Mouse (Mus musculus) heart, embryonic 12.5 days (tissue): ENCODE measurements around the gene Fstl4. TPM values are rescaled to one million over a fixed set of nuclear protein-coding genes. Genes with fewer than 3 reads are reported as not detected.

ENCODE experiments used
- ATAC-seq: fragments of 200-750 bp; cut with Nextera tagmentation; 2 replicates; pipeline ENCODE4 v1.8.0; 2017; ENCODE audit warnings: moderate TSS enrichment, moderate library complexity; ENCODE audit not compliant: insufficient number of reproducible peaks, low FRiP score
- H3K27ac ChIP-seq: fragments of 300-500 bp; sonication (generic); 2 replicates; pipeline ENCODE4 v1.5.1; 2016; ENCODE audit warnings: mild to moderate bottlenecking, moderate library complexity; ENCODE audit not compliant: poor library complexity, severe bottlenecking
- H3K27me3 ChIP-seq: fragments of 300-500 bp; sonication (generic); replicated peaks from 2 replicates; pipeline ENCODE4 v1.6.1; 2016; ENCODE audit warnings: mild to moderate bottlenecking, moderate library complexity
- H3K36me3 ChIP-seq: fragments of 300-500 bp; sonication (generic); 2 replicates; pipeline ENCODE4 v1.6.1; 2016; ENCODE audit warnings: mild to moderate bottlenecking, moderate library complexity
- H3K4me1 ChIP-seq: fragments of 300-500 bp; sonication (generic); replicated peaks from 2 replicates; pipeline ENCODE4 v1.6.1; 2016; ENCODE audit warnings: mild to moderate bottlenecking
- H3K4me2 ChIP-seq: fragments of 300-500 bp; sonication (generic); 2 replicates; pipeline ENCODE4 v1.6.1; 2016; ENCODE audit warnings: mild to moderate bottlenecking, moderate library complexity
- H3K4me3 ChIP-seq: fragments of 300-500 bp; sonication (generic); 2 replicates; pipeline ENCODE4 v1.5.1; 2016; ENCODE audit warnings: mild to moderate bottlenecking
- H3K9ac ChIP-seq: fragments of 300-500 bp; sonication (generic); 2 replicates; pipeline ENCODE4 v1.6.1; 2016; ENCODE audit warnings: mild to moderate bottlenecking, moderate library complexity
- H3K9me3 ChIP-seq: fragments of 300-500 bp; sonication (generic); replicated peaks from 2 replicates; pipeline ENCODE4 v1.6.1; 2016; ENCODE audit warnings: mild to moderate bottlenecking, moderate library complexity
- WGBS: fragments of 180-500 bp; shearing (Covaris S2); methylation state at CpG from one replicate; pipeline ENCODE4 v1.1.7; 2016; 5-methylcytosine and 5-hydroxymethylcytosine counted together
- polyA plus RNA-seq: library from polyadenylated mRNA; unstranded; fragments of >200 nt; fragmentation: Nextera tagmentation; extraction: Ambion mirVana; gene quantifications from 2 replicates; pipeline ENCODE4 v1.2.1, GENCODE M21; 2016

Fstl4 gene
- polyA plus RNA-seq, 1 experiment from 2014 or later: 14.8 TPM

DNA sequence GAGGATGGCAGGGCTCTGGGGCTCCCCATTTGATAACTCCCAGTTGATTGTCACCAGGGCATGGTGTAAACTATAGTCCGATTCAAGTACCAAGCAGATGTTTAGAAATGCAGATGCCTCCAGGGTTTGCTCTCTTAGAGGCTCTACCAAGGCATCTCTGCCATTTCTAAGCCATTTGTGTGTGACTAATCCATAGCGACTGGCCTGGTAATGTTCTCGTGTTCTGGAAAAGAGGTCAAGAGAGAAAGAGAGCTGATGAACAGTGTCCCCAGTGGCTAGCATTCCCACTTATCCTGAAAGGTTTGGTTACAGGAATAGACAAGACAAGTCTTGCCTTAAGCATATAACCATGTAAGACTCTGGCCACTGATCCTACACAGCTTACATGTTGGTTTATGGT lies 3.5 kb downstream of the Fstl4 start:
- H3K27me3 ChIP-seq: peaks cover 34% of the 10 kb centered on the region
- peaks cover 25% of the 10 kb centered on the region; the same call in 1 of the 2 replicates for H3K4me1 ChIP-seq
- no peaks in the 10 kb centered on the region for H3K36me3 ChIP-seq
- H3K9me3 ChIP-seq: no peaks in the 10 kb centered on the region
- ATAC-seq: no peak
- no peak overlapping the region for H3K27ac ChIP-seq
- no peak overlapping the region for H3K4me2 ChIP-seq
- no peak overlapping the region for H3K4me3 ChIP-seq
- 74% methylated on average over 3 of the region's 3 CpGs for WGBS
- no peak overlapping the region for H3K9ac ChIP-seq

- no peak for ATAC-seq
- H3K27ac ChIP-seq: no peak overlapping the region
- H3K36me3 ChIP-seq: no peaks in the 10 kb centered on the region
- 48% methylated on average over 3 of the region's 3 CpGs for WGBS
- H3K4me3 ChIP-seq: no peak overlapping the region
- no peaks in the 10 kb centered on the region for H3K9me3 ChIP-seq
- no peak overlapping the region for H3K4me2 ChIP-seq
- H3K27me3 ChIP-seq: no peaks in the 10 kb centered on the region; the same call in 1 of the 2 replicates
- peaks cover 27% of the 10 kb centered on the region; the same call in 1 of the 2 replicates for H3K4me1 ChIP-seq
- H3K9ac ChIP-seq: no peak overlapping the region
Observed at GRCm38 (mm10) chr11:52773073-52773472, 8.6 kb downstream of the Fstl4 start.

DNA sequence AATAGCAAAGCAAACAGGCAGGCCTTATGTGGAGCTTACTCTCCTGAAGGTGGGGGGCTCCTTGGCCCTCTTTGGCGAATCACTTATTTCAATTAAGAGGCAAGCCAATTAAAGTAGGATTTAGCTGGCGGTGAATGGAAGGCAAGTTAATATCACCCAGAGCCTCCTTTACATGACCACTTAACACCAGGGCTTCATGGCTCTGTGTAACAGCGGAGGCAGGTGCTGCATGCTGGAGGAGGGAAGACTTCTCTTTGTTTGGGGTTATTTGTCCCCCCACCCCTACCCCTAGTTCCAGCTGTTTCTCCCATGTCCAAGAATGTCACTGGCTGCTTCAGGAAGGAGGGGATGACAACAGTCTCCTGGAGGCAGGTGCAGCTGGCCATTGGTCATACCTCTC lies 10.9 kb downstream of the Fstl4 start:
- Histone ChIP-seq H3K9ac (no peak overlapping the region), H3K4me1 (peaks cover 32% of the 10 kb centered on the region), H3K9me3 (no peaks in the 10 kb centered on the region), H3K4me3 (no peak overlapping the region), H3K36me3 (no peaks in the 10 kb centered on the region), H3K27me3 (no peaks in the 10 kb centered on the region; the same call in 1 of the 2 replicates), H3K27ac (no peak overlapping the region), H3K4me2 (no peak overlapping the region)
- WGBS: 79% methylated on average over 3 of the region's 3 CpGs
- ATAC-seq: no peak

DNA sequence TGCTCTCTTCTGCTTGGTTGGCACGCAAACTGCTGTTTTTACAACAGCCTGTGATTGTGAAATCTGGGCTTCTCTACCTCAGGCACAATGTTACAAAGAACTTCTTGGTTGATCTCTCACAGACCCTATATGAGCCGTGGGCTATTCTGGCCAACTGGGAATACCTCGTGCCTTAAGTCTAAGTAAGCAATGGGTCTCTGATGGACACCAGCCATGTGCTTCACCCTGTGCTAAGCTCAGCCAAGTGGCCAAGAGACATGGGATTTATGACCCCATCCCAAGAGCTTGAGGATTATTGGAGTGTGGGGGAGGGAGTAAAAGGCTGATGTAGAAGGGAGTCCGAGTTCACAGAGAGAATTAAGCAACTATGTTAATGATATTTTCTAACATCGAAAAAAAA lies 18.0 kb downstream of the Fstl4 start:
- H3K27me3 ChIP-seq: no peaks in the 10 kb centered on the region
- H3K36me3 ChIP-seq: no peaks in the 10 kb centered on the region
- peaks cover 11% of the 10 kb centered on the region for H3K4me1 ChIP-seq
- no peak overlapping the region for H3K9ac ChIP-seq
- no peak overlapping the region for H3K4me3 ChIP-seq
- H3K27ac ChIP-seq: no peak overlapping the region
- H3K4me2 ChIP-seq: no peak overlapping the region
- H3K9me3 ChIP-seq: no peaks in the 10 kb centered on the region
- ATAC-seq: no peak
- WGBS: 83% methylated on average over 5 of the region's 5 CpGs

DNA sequence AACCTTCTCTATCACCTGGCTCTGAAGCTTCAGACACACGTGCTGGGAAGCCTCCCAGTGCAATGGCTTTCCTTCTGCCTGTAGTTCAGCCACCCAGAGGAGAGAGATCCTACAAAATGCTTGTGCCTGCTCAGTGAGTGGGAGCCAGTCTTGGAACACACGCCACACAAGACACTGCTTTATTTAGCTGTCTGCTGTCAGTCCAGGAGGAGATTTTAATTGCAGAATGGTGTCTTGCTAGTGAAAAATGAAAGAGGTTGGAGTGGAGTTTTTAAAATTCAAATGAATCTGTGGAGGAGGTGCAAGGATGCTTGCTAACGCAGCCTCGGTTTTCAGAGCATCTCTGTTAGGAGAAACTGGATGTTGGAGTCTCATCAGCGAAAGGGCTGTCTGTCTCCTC lies 29.9 kb downstream of the Fstl4 start:
- H3K36me3 ChIP-seq: no peaks in the 10 kb centered on the region
- no peaks in the 10 kb centered on the region for H3K9me3 ChIP-seq
- no peaks in the 10 kb centered on the region for H3K27me3 ChIP-seq
- WGBS: 64% methylated on average over 5 of the region's 5 CpGs
- no peak overlapping the region for H3K9ac ChIP-seq
- H3K4me3 ChIP-seq: no peak overlapping the region
- no peak overlapping the region for H3K27ac ChIP-seq
- H3K4me2 ChIP-seq: no peak overlapping the region
- no peaks in the 10 kb centered on the region for H3K4me1 ChIP-seq
- ATAC-seq: no peak

GRCm38 (mm10) chr11:52809542-52809941 lies 45.1 kb downstream of the Fstl4 start:
- Histone ChIP-seq H3K27me3 (no peaks in the 10 kb centered on the region), H3K9ac (no peak overlapping the region), H3K4me2 (0 out of 2 replicates have a peak overlapping the region, but pooled peaks have one; percentile 13), H3K36me3 (no peaks in the 10 kb centered on the region), H3K27ac (no peak overlapping the region), H3K4me1 (peaks cover 15% of the 10 kb centered on the region), H3K4me3 (no peak overlapping the region), H3K9me3 (no peaks in the 10 kb centered on the region)
- 45% methylated on average over 2 of the region's 2 CpGs for WGBS
- ATAC-seq: no peak

DNA sequence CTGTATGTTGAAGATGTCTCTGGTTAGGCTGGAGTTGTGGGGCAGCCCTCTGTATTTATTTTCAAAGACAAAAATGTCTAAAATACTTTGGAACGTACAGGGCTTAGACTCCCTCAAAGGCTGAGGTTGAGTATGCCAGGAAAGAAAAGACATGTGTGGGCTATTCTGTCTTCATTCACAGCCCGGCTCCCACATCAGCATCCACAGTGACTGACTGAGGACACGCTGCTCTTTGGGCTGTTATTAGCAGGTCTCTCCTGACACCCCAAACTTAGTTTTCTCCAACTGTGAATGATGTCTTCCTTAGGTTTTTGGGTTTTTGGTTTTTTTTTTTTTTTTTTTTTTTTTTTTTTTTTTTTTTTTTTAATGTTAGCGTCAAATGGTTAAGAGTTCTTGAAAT lies 51.6 kb downstream of the Fstl4 start:
- Histone ChIP-seq H3K4me1 (peaks cover 14% of the 10 kb centered on the region; the same call in 1 of the 2 replicates), H3K9me3 (no peaks in the 10 kb centered on the region), H3K27me3 (no peaks in the 10 kb centered on the region), H3K4me3 (no peak overlapping the region), H3K9ac (no peak overlapping the region), H3K36me3 (no peaks in the 10 kb centered on the region), H3K4me2 (no peak overlapping the region), H3K27ac (no peak overlapping the region)
- 78% methylated on average over 4 of the region's 4 CpGs for WGBS
- no peak for ATAC-seq

- Histone ChIP-seq H3K4me2 (no peak overlapping the region), H3K27ac (no peak overlapping the region), H3K9me3 (no peaks in the 10 kb centered on the region), H3K36me3 (no peaks in the 10 kb centered on the region), H3K4me3 (no peak overlapping the region), H3K9ac (no peak overlapping the region), H3K4me1 (peaks cover 7% of the 10 kb centered on the region; the same call in 1 of the 2 replicates), H3K27me3 (no peaks in the 10 kb centered on the region)
- WGBS: 12% methylated on average over 2 of the region's 2 CpGs
- ATAC-seq: no peak
Observed at GRCm38 (mm10) chr11:52820336-52820905, 56.0 kb downstream of the Fstl4 start.

GRCm38 (mm10) chr11:52826591-52826990 lies 62.2 kb downstream of the Fstl4 start:
- Histone ChIP-seq H3K4me1 (no peaks in the 10 kb centered on the region), H3K9me3 (no peaks in the 10 kb centered on the region), H3K4me2 (no peak overlapping the region), H3K4me3 (no peak overlapping the region), H3K27me3 (no peaks in the 10 kb centered on the region), H3K36me3 (no peaks in the 10 kb centered on the region), H3K27ac (no peak overlapping the region), H3K9ac (no peak overlapping the region)
- WGBS: 83% methylated on average over 2 of the region's 2 CpGs
- no peak for ATAC-seq

GRCm38 (mm10) chr11:52831631-52832310 lies 67.3 kb downstream of the Fstl4 start:
- Histone ChIP-seq H3K4me3 (no peak overlapping the region), H3K9me3 (no peaks in the 10 kb centered on the region)
- WGBS: 84% methylated on average over 12 of the region's 12 CpGs

DNA sequence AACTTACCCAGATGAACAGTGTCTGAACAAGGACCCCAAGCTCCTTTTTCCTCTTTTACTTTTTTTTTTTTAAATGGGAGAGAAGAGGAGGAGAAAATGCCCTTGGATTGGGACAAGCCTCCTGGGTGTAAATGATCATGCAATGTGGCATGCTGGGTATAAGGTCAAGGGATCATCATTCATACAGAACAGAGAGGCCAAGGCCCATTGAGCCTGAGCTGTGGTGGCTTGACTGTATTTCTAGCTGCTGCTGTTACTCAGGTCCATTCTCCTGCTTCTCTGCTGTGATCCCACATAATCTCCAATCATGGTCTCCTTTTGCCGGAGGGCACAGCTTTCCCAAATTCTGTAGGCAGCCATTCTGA lies 67.9 kb downstream of the Fstl4 start:
- Histone ChIP-seq H3K27ac (no peak overlapping the region), H3K36me3 (no peaks in the 10 kb centered on the region), H3K4me1 (no peaks in the 10 kb centered on the region), H3K4me3 (no peak overlapping the region), H3K9me3 (no peaks in the 10 kb centered on the region), H3K4me2 (no peak overlapping the region), H3K9ac (no peak overlapping the region), H3K27me3 (no peaks in the 10 kb centered on the region)
- ATAC-seq: no peak
- 76% methylated on average over 1 of the region's 1 CpGs for WGBS

More at GRCm38 (mm10) chr11:52831631-52832310, 67.3 kb downstream of the Fstl4 start:
- Histone ChIP-seq H3K27ac (no peak overlapping the region), H3K27me3 (no peaks in the 10 kb centered on the region), H3K4me1 (no peaks in the 10 kb centered on the region), H3K4me2 (no peak overlapping the region), H3K36me3 (no peaks in the 10 kb centered on the region), H3K9ac (no peak overlapping the region)
- no peak for ATAC-seq
